Mouse (Mus musculus) stomach, embryonic 16.5 days (tissue): ENCODE measurements around the gene Il1f10. TPM values are rescaled to one million over a fixed set of nuclear protein-coding genes. Genes with fewer than 3 reads are reported as not detected.

ENCODE experiments used
- ATAC-seq: fragments of 200-750 bp; cut with Nextera tagmentation; 2 replicates; pipeline ENCODE4 v1.8.0; 2017; ENCODE audit warnings: moderate number of reproducible peaks, moderate TSS enrichment; ENCODE audit not compliant: insufficient read depth, low FRiP score
- H3K27ac ChIP-seq: fragments of 300-500 bp; sonication (generic); 2 replicates; pipeline ENCODE4 v1.5.1; 2014; ENCODE audit warnings: low read length
- H3K27me3 ChIP-seq: fragments of 300-500 bp; sonication (generic); 2 replicates; pipeline ENCODE4 v1.6.1; 2014; ENCODE audit warnings: low read length, control low read depth, mixed read lengths; ENCODE audit not compliant: control insufficient read depth, insufficient read depth
- H3K36me3 ChIP-seq: fragments of 300-500 bp; sonication (generic); 2 replicates; pipeline ENCODE4 v1.6.1; 2014; ENCODE audit warnings: low read length; ENCODE audit not compliant: control insufficient read depth, insufficient read depth
- H3K4me1 ChIP-seq: fragments of 300-500 bp; sonication (generic); 2 replicates; pipeline ENCODE4 v1.6.1; 2014; ENCODE audit warnings: low read length, control low read depth, mixed read lengths; ENCODE audit not compliant: control insufficient read depth, insufficient read depth
- H3K4me2 ChIP-seq: fragments of 300-500 bp; sonication (generic); 2 replicates; pipeline ENCODE4 v1.6.1; 2014; ENCODE audit warnings: low read depth, low read length, mixed read lengths
- H3K4me3 ChIP-seq: fragments of 300-500 bp; sonication (generic); replicated peaks from 2 replicates; pipeline ENCODE4 v1.5.1; 2014; ENCODE audit warnings: mild to moderate bottlenecking, low read length
- H3K9ac ChIP-seq: fragments of 300-500 bp; sonication (generic); 2 replicates; pipeline ENCODE4 v1.6.1; 2014; ENCODE audit warnings: low read length
- H3K9me3 ChIP-seq: fragments of 300-500 bp; sonication (generic); replicated peaks from 2 replicates; pipeline ENCODE4 v1.6.1; 2016; ENCODE audit warnings: low read length, control low read depth; ENCODE audit not compliant: control insufficient read depth
- WGBS: fragments of 180-500 bp; shearing (Covaris S2); extraction: QIAGEN DNeasy Blood & Tissue Kit; methylation state at CpG from one replicate; pipeline ENCODE4 v1.1.7; 2014; 5-methylcytosine and 5-hydroxymethylcytosine counted together
- polyA plus RNA-seq: library from polyadenylated mRNA; unstranded; fragments of >200 nt; fragmentation: Nextera tagmentation; extraction: Ambion mirVana; gene quantifications from 2 replicates; pipeline ENCODE4 v1.2.1, GENCODE M21; 2015

Il1f10 gene
- not detected in 2 replicates for polyA plus RNA-seq

- Histone ChIP-seq H3K9ac (no peak within 1 kb of the TSS), H3K36me3 (no peaks in the 10 kb centered on the region), H3K4me2 (no peak within 1 kb of the TSS), H3K27me3 (no peaks in the 10 kb centered on the region), H3K4me1 (no peaks in the 10 kb centered on the region), H3K4me3 (no peak within 1 kb of the TSS), H3K9me3 (no peaks in the 10 kb centered on the region), H3K27ac (no peak within 1 kb of the TSS)
- no peak for ATAC-seq
- 73% methylated on average over 5 of the region's 5 CpGs for WGBS
Measured at GRCm38 (mm10) chr2:24290896-24291295, at the start of gene Il1f10. Il1f10 (plus strand) TSS chr2:24291196.

GRCm38 (mm10) chr2:24267503-24267902, 23.5 kb upstream of the Il1f10 start:
- ATAC-seq: no peak
- H3K9me3 ChIP-seq: no peaks in the 10 kb centered on the region
- WGBS: 60% methylated on average over 1 of the region's 1 CpGs
- no peak overlapping the region for H3K9ac ChIP-seq
- no peak overlapping the region for H3K27ac ChIP-seq
- H3K36me3 ChIP-seq: no peaks in the 10 kb centered on the region
- H3K4me2 ChIP-seq: no peak overlapping the region
- H3K27me3 ChIP-seq: no peaks in the 10 kb centered on the region
- H3K4me1 ChIP-seq: no peaks in the 10 kb centered on the region
- no peak overlapping the region for H3K4me3 ChIP-seq

GRCm38 (mm10) chr2:24273619-24274018, 17.4 kb upstream of the Il1f10 start:
- no peaks in the 10 kb centered on the region for H3K36me3 ChIP-seq
- ATAC-seq: no peak
- H3K4me1 ChIP-seq: no peaks in the 10 kb centered on the region
- WGBS: 66% methylated on average over 2 of the region's 2 CpGs
- no peak overlapping the region for H3K27ac ChIP-seq
- H3K4me2 ChIP-seq: no peak overlapping the region
- H3K27me3 ChIP-seq: no peaks in the 10 kb centered on the region
- H3K9me3 ChIP-seq: no peaks in the 10 kb centered on the region
- no peak overlapping the region for H3K9ac ChIP-seq
- no peak overlapping the region for H3K4me3 ChIP-seq

- Histone ChIP-seq H3K36me3 (no peaks in the 10 kb centered on the region), H3K9ac (no peak overlapping the region), H3K9me3 (no peaks in the 10 kb centered on the region), H3K27ac (no peak overlapping the region), H3K4me2 (no peak overlapping the region), H3K4me3 (no peak overlapping the region), H3K4me1 (no peaks in the 10 kb centered on the region), H3K27me3 (no peaks in the 10 kb centered on the region)
- ATAC-seq: no peak
- 38% methylated on average over 1 of the region's 1 CpGs for WGBS
Measured at GRCm38 (mm10) chr2:24275146-24275545, 15.8 kb upstream of the Il1f10 start.

- no peak within 1 kb of the TSS for H3K27ac ChIP-seq
- H3K27me3 ChIP-seq: no peaks in the 10 kb centered on the region
- no peak for ATAC-seq
- H3K4me1 ChIP-seq: no peaks in the 10 kb centered on the region
- H3K4me3 ChIP-seq: no peak within 1 kb of the TSS
- H3K4me2 ChIP-seq: no peak within 1 kb of the TSS
- no peaks in the 10 kb centered on the region for H3K36me3 ChIP-seq
- no peaks in the 10 kb centered on the region for H3K9me3 ChIP-seq
- H3K9ac ChIP-seq: no peak within 1 kb of the TSS
Measured at GRCm38 (mm10) chr2:24276654-24277053, 14.3 kb upstream of the Il1f10 start, which contains the start of gene Il1f5. Il1f5 (plus strand) TSS chr2:24276954.

- H3K36me3 ChIP-seq: no peaks in the 10 kb centered on the region
- no peak overlapping the region for H3K27ac ChIP-seq
- no peaks in the 10 kb centered on the region for H3K27me3 ChIP-seq
- H3K4me3 ChIP-seq: no peak overlapping the region
- no peak overlapping the region for H3K4me2 ChIP-seq
- H3K9ac ChIP-seq: no peak overlapping the region
- ATAC-seq: no peak
- WGBS: 31% methylated on average over 1 of the region's 1 CpGs
- no peaks in the 10 kb centered on the region for H3K9me3 ChIP-seq
- H3K4me1 ChIP-seq: no peaks in the 10 kb centered on the region
Measured at GRCm38 (mm10) chr2:24294616-24295015, 3.6 kb downstream of the Il1f10 start.

GRCm38 (mm10) chr2:24296837-24297236, 5.8 kb downstream of the Il1f10 start:
- ATAC-seq: no peak
- H3K4me1 ChIP-seq: no peaks in the 10 kb centered on the region
- no peak overlapping the region for H3K4me3 ChIP-seq
- H3K4me2 ChIP-seq: no peak overlapping the region
- H3K36me3 ChIP-seq: no peaks in the 10 kb centered on the region
- WGBS: 3% methylated on average over 3 of the region's 3 CpGs
- H3K9me3 ChIP-seq: no peaks in the 10 kb centered on the region
- H3K9ac ChIP-seq: no peak overlapping the region
- H3K27ac ChIP-seq: no peak overlapping the region
- H3K27me3 ChIP-seq: no peaks in the 10 kb centered on the region

GRCm38 (mm10) chr2:24311302-24312001, 20.5 kb downstream of the Il1f10 start:
- Histone ChIP-seq H3K4me3 (no peak overlapping the region), H3K4me1 (no peaks in the 10 kb centered on the region), H3K9me3 (no peaks in the 10 kb centered on the region), H3K36me3 (no peaks in the 10 kb centered on the region), H3K9ac (no peak overlapping the region), H3K27ac (no peak overlapping the region), H3K27me3 (no peaks in the 10 kb centered on the region), H3K4me2 (no peak overlapping the region)
- ATAC-seq: no peak
- 52% methylated on average over 6 of the region's 6 CpGs for WGBS

GRCm38 (mm10) chr2:24316919-24317318, 25.9 kb downstream of the Il1f10 start:
- 67% methylated on average over 1 of the region's 1 CpGs for WGBS
- no peaks in the 10 kb centered on the region for H3K9me3 ChIP-seq
- no peak overlapping the region for H3K4me3 ChIP-seq
- H3K4me1 ChIP-seq: no peaks in the 10 kb centered on the region
- H3K36me3 ChIP-seq: no peaks in the 10 kb centered on the region
- no peak overlapping the region for H3K27ac ChIP-seq
- no peak for ATAC-seq
- H3K27me3 ChIP-seq: no peaks in the 10 kb centered on the region
- no peak overlapping the region for H3K4me2 ChIP-seq
- H3K9ac ChIP-seq: no peak overlapping the region
